Comparison of ENCODE assay signal across 9 mouse cellular contexts in the genomic region with DNA sequence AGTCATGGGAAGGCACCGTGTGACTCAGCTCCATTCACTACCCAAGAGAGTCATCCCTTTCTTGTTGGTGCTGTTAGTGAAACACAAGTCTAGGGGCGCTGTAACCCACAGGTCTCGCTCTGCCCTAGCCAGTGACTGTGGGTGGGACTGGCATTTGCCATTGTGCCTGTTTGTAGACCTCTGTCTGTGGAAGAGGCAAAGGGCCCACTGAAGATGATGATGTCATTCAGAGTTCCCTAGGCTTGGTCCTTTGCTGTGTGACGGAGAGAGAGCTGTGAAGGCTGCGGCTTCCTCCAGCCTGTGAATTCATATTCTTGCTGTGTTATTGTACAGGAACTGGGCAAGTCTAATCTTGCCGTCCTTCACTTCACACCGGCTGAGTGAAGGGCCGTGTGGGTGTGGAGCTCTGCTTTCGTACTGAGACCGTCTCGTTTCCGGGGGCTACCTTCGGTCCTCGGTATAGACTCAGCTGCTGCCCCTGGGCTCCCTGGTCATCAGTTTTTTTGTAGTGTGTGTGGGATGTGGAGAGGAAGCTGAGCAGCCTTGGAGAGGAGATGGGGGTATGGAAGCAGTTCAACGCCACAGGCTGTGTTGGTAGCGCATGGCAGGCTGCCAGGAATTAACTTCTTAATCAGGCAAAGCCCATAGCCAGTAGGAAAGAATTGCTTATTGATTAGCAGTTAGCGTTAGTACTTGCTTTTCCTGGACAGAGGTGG. TPM values are rescaled to one million over a fixed set of nuclear protein-coding genes. Genes with fewer than 3 reads are reported as not detected.
DNase-seq lines count a peak whose midpoint lies in the region; ATAC-seq and TF ChIP-seq lines count a peak whose summit lies in the region.
"Had no signal": no experiment of that assay in that cellular context is flagged by ENCODE, and none has a peak within 500 bp of the region (broad histone marks: within the 10 kb centered on the region; RNA-seq: fewer than 3 reads in every experiment).

No protein-coding gene starts in this region.

- no peaks in the 10 kb centered on the region for H3K9me3 ChIP-seq in heart, embryonic 10.5 days
- no peaks in the 10 kb centered on the region for H3K9me3 ChIP-seq in embryonic facial prominence, embryonic 15.5 days (replicated peaks)
- no peaks in the 10 kb centered on the region for H3K9me3 ChIP-seq in liver, embryonic 14.5 days (ENCODE audit: control insufficient read depth, low read length)

- TF ChIP-seq CTCF in liver, embryonic 14.5 days (IDR thresholded peaks at IDR 0.05; ENCODE audit: low read depth): peak; percentile 45

- no peak overlapping the region for H3K9ac ChIP-seq in embryonic facial prominence, embryonic 15.5 days
- H3K9ac ChIP-seq in liver, embryonic 14.5 days (replicated peaks): no peak overlapping the region; the same call in 1 of the 2 replicates

- H3K4me2 ChIP-seq in embryonic facial prominence, embryonic 15.5 days (replicated peaks): peak overlapping the region; percentile 23; the same call in 1 of the 2 replicates
- peak overlapping the region; percentile 11; the same call in 1 of the 2 replicates for H3K4me2 ChIP-seq in liver, embryonic 14.5 days (ENCODE audit: low read depth)

- TF ChIP-seq EP300 in liver, embryonic 14.5 days (IDR thresholded peaks at IDR 0.05; ENCODE audit: low read depth): no peak

- no peak for ATAC-seq in embryonic facial prominence, embryonic 15.5 days (ENCODE audit: insufficient number of reproducible peaks, low FRiP score, low TSS enrichment, low read depth)
- ATAC-seq in liver, embryonic 14.5 days (ENCODE audit: insufficient read depth): no peak
- ATAC-seq: Patski had no signal

- peak overlapping the region; percentile 30; the same call in 1 of the 2 replicates for H3K27ac ChIP-seq in heart, embryonic 10.5 days
- H3K27ac ChIP-seq in embryonic facial prominence, embryonic 15.5 days (replicated peaks): peak overlapping the region; percentile 71; the same call in 1 of the 2 replicates
- H3K27ac ChIP-seq in liver, embryonic 14.5 days: peak overlapping the region; percentile 13

- intact Hi-C loops in heart, postnatal 25 days (cut with DNase I): no loop called here
- intact Hi-C loops in gastrocnemius, postnatal 14 days (cut with DNase I; ENCODE audit: low total_unique reads): no loop called here

- no peak overlapping the region for H3K4me3 ChIP-seq in heart, embryonic 10.5 days
- H3K4me3 ChIP-seq in embryonic facial prominence, embryonic 15.5 days (replicated peaks): peak overlapping the region; percentile 19; the same call in 1 of the 2 replicates
- no peak overlapping the region for H3K4me3 ChIP-seq in liver, embryonic 14.5 days (ENCODE audit: insufficient read depth in 1 of 2, low read depth in 2 of 2, low read length in 2 of 2)

- H3K4me1 ChIP-seq in heart, embryonic 10.5 days: peaks cover 38% of the 10 kb centered on the region
- H3K4me1 ChIP-seq in embryonic facial prominence, embryonic 15.5 days: peaks cover 30% of the 10 kb centered on the region
- H3K4me1 ChIP-seq in liver, embryonic 14.5 days (replicated peaks; ENCODE audit: control insufficient read depth in 2 of 2, insufficient read depth in 2 of 2, low read length in 1 of 2): peaks cover 55 to 62% of the 10 kb centered on the region in 2 experiments

- H3K36me3 ChIP-seq in heart, embryonic 10.5 days: no peaks in the 10 kb centered on the region
- no peaks in the 10 kb centered on the region for H3K36me3 ChIP-seq in embryonic facial prominence, embryonic 15.5 days
- no peaks in the 10 kb centered on the region for H3K36me3 ChIP-seq in liver, embryonic 14.5 days (replicated peaks; ENCODE audit: control insufficient read depth, insufficient read depth, low read depth)

- no peak for DNase-seq in heart, embryonic 10.5 days (ENCODE audit: low spot score)
- no peak for DNase-seq in heart, postnatal 25 days (ENCODE audit: low spot score)
- peak; percentile 6 for DNase-seq in ovary, postnatal 10 days (ENCODE audit: low spot score)
- no peak for DNase-seq in ovary, adult 18-20 months (ENCODE audit: low spot score)
- DNase-seq in liver, embryonic 14.5 days (ENCODE audit: low read depth in 3 of 3, low spot score in 3 of 3): no peak
- no peak for DNase-seq in thymus, postnatal 10 days (ENCODE audit: low spot score in 2 of 2)
- DNase-seq in gastrocnemius, postnatal 14 days: no peak

- H3K27me3 ChIP-seq in heart, embryonic 10.5 days (ENCODE audit: insufficient read depth, poor library complexity, severe bottlenecking): no peaks in the 10 kb centered on the region
- no peaks in the 10 kb centered on the region for H3K27me3 ChIP-seq in embryonic facial prominence, embryonic 15.5 days
- no peaks in the 10 kb centered on the region for H3K27me3 ChIP-seq in liver, embryonic 14.5 days (ENCODE audit: control insufficient read depth, insufficient read depth, low read length)
- H3K27me3 ChIP-seq: Patski had no signal

- 70% methylated on average over 17 of the region's 17 CpGs for WGBS in heart, embryonic 10.5 days
- WGBS in embryonic facial prominence, embryonic 15.5 days: 48% methylated on average over 17 of the region's 17 CpGs
- WGBS in liver, embryonic 14.5 days (ENCODE audit: insufficient replicate concordance): 61% methylated on average over 17 of the region's 17 CpGs

RNA-seq across cellular contexts. Expression of a gene that starts 7.7 kb away (rescaled TPM):
- polyA plus RNA-seq in heart, embryonic 10.5 days (2016; fragmentation: Nextera tagmentation; extraction: Ambion mirVana): 95.8 and 99.3 TPM in 2 replicates
- 10 to 100 TPM; 10.2 to 10.5 TPM for total RNA-seq in heart, postnatal 25 days (2021)
- polyA plus RNA-seq in embryonic facial prominence, embryonic 15.5 days (2015; fragmentation: Nextera tagmentation; extraction: Ambion mirVana): 54.3 and 58.9 TPM in 2 replicates
- 20.9 and 27.7 TPM in 2 replicates for polyA plus RNA-seq in liver, embryonic 14.5 days (2012; rRNA removed)
- 69.1 and 75.0 TPM in 2 replicates for polyA plus RNA-seq in liver, embryonic 14.5 days (2014; fragmentation: Nextera tagmentation; extraction: Ambion mirVana)
- total RNA-seq in gastrocnemius, postnatal 14 days (2021): 1 to 10 TPM; 5.5 to 5.8 TPM

Comparison
In these comparisons a context has a peak if more than half of its experiments do, and no peak if none do; other contexts are left out.
1. H3K27ac ChIP-seq: peak in every context shown above with its lines; median percentile 71 in embryonic facial prominence, embryonic 15.5 days; 30 in heart, embryonic 10.5 days; 13 in liver, embryonic 14.5 days.